Mouse (Mus musculus): ENCODE data around the gene Snrnp70.
"Not testable (repeated sequence)": the region's sequence is repeated elsewhere in the genome, so short reads cannot be mapped to it uniquely, and the experiment has no call there.

Gene Snrnp70

GRCm38 (mm10) chr7:45370475-45371311, 24.8 kb downstream of the Snrnp70 start, which contains the start of gene Lin7b:
Gene Lin7b, minus strand, starts transcription at chr7:45370583.
- in situ Hi-C loops (cut with MboI; ENCODE audit: low pct_unique_long_range_greater_than_20kb in 1 of 2, low sequenced_read_pairs in 2 of 2, unreplicated experiment in 1 of 2): no loop called here

- in situ Hi-C loops (cut with MboI; ENCODE audit: low pct_unique_long_range_greater_than_20kb in 1 of 2, low sequenced_read_pairs in 2 of 2, unreplicated experiment in 1 of 2): no loop called here
Measured at GRCm38 (mm10) chr7:45369836-45370474, 25.6 kb downstream of the Snrnp70 start.

GRCm38 (mm10) chr7:45369022-45369745, 26.4 kb downstream of the Snrnp70 start:
- in situ Hi-C loops (cut with MboI; ENCODE audit: low pct_unique_long_range_greater_than_20kb in 1 of 2, low sequenced_read_pairs in 2 of 2, unreplicated experiment in 1 of 2): no loop called here

- in situ Hi-C loops (cut with MboI; ENCODE audit: low pct_unique_long_range_greater_than_20kb in 1 of 2, low sequenced_read_pairs in 2 of 2, unreplicated experiment in 1 of 2): no loop called here
Measured at GRCm38 (mm10) chr7:45368178-45368577, 27.4 kb downstream of the Snrnp70 start.

- in situ Hi-C loops (cut with MboI; ENCODE audit: low pct_unique_long_range_greater_than_20kb in 1 of 2, low sequenced_read_pairs in 2 of 2, unreplicated experiment in 1 of 2): no loop called here
Measured at GRCm38 (mm10) chr7:45367020-45367880, 28.3 kb downstream of the Snrnp70 start.

GRCm38 (mm10) chr7:45366652-45367019, 28.9 kb downstream of the Snrnp70 start, which contains the start of gene Ppfia3:
Gene Ppfia3, minus strand, starts transcription at chr7:45367019.
- in situ Hi-C loops (cut with MboI; ENCODE audit: low pct_unique_long_range_greater_than_20kb in 1 of 2, low sequenced_read_pairs in 2 of 2, unreplicated experiment in 1 of 2): no loop called here

GRCm38 (mm10) chr7:45365742-45366651, 29.5 kb downstream of the Snrnp70 start:
- in situ Hi-C loops (cut with MboI; ENCODE audit: low pct_unique_long_range_greater_than_20kb in 1 of 2, low sequenced_read_pairs in 2 of 2, unreplicated experiment in 1 of 2): no loop called here

- in situ Hi-C loops (cut with MboI; ENCODE audit: low pct_unique_long_range_greater_than_20kb in 1 of 2, low sequenced_read_pairs in 2 of 2, unreplicated experiment in 1 of 2): no loop called here
Measured at GRCm38 (mm10) chr7:45363983-45364382, 31.6 kb downstream of the Snrnp70 start.

GRCm38 (mm10) chr7:45362801-45363200, 32.7 kb downstream of the Snrnp70 start:
- in situ Hi-C loops (cut with MboI; ENCODE audit: low pct_unique_long_range_greater_than_20kb in 1 of 2, low sequenced_read_pairs in 2 of 2, unreplicated experiment in 1 of 2): no loop called here

GRCm38 (mm10) chr7:45361243-45361804, 34.2 kb downstream of the Snrnp70 start:
- in situ Hi-C loops (cut with MboI; ENCODE audit: low pct_unique_long_range_greater_than_20kb in 1 of 2, low sequenced_read_pairs in 2 of 2, unreplicated experiment in 1 of 2): no loop called here

- in situ Hi-C loops (cut with MboI; ENCODE audit: low pct_unique_long_range_greater_than_20kb in 1 of 2, low sequenced_read_pairs in 2 of 2, unreplicated experiment in 1 of 2): no loop called here
Measured at GRCm38 (mm10) chr7:45360404-45361125, 35.0 kb downstream of the Snrnp70 start.

GRCm38 (mm10) chr7:45359081-45359480, 36.5 kb downstream of the Snrnp70 start:
- in situ Hi-C loops (cut with MboI; ENCODE audit: low pct_unique_long_range_greater_than_20kb in 1 of 2, low sequenced_read_pairs in 2 of 2, unreplicated experiment in 1 of 2): not testable (repeated sequence)

GRCm38 (mm10) chr7:45356087-45356486, 39.5 kb downstream of the Snrnp70 start:
- in situ Hi-C loops (cut with MboI; ENCODE audit: low pct_unique_long_range_greater_than_20kb in 1 of 2, low sequenced_read_pairs in 2 of 2, unreplicated experiment in 1 of 2): no loop called here

- in situ Hi-C loops (cut with MboI; ENCODE audit: low pct_unique_long_range_greater_than_20kb in 1 of 2, low sequenced_read_pairs in 2 of 2, unreplicated experiment in 1 of 2): no loop called here
Measured at GRCm38 (mm10) chr7:45355318-45356020, 40.1 kb downstream of the Snrnp70 start.

- in situ Hi-C loops (cut with MboI; ENCODE audit: low pct_unique_long_range_greater_than_20kb in 1 of 2, low sequenced_read_pairs in 2 of 2, unreplicated experiment in 1 of 2): no loop called here
Measured at GRCm38 (mm10) chr7:45353041-45353440, 42.5 kb downstream of the Snrnp70 start.

- in situ Hi-C loops (cut with MboI; ENCODE audit: low pct_unique_long_range_greater_than_20kb in 1 of 2, low sequenced_read_pairs in 2 of 2, unreplicated experiment in 1 of 2): no loop called here
Measured at GRCm38 (mm10) chr7:45346905-45347304, 48.6 kb downstream of the Snrnp70 start.
